Mouse (Mus musculus): Measurements from ENCODE around the gene Vegfb.

- TF ChIP-seq CTCF (IDR thresholded peaks at IDR 0.05; ENCODE audit: borderline replicate concordance, extremely low read depth, insufficient read depth, insufficient read length) (no peak), POLR2A (IDR thresholded peaks at IDR 0.05; ENCODE audit: borderline replicate concordance, extremely low read depth, insufficient read depth, insufficient read length, poor library complexity, severe bottlenecking) (no peak)
Measured at GRCm38 (mm10) chr19:6937541-6938465, 49.6 kb downstream of the Vegfb start.
